Mouse (Mus musculus): Measurements from ENCODE around the gene Tmem219. TPM values are rescaled to one million over a fixed set of nuclear protein-coding genes. Genes with fewer than 3 reads are reported as not detected.

Gene Tmem219
- polyA plus RNA-seq, 1 experiment from 2014 or later, result 18.6 TPM

Other genes starting within 250 kb of the Tmem219 start
- 0.97 and 1.6 TPM in 2 replicates for gene Sult1a1, start 246.5 kb downstream of the Tmem219 start, polyA plus RNA-seq (2016; fragmentation: Nextera tagmentation; extraction: Ambion mirVana)
- 138 and 141 TPM in 2 replicates for gene Bola2, start 227.5 kb downstream of the Tmem219 start, polyA plus RNA-seq (2016; fragmentation: Nextera tagmentation; extraction: Ambion mirVana)
- 13.4 and 13.5 TPM in 2 replicates for gene Slx1b, start 227.1 kb downstream of the Tmem219 start, polyA plus RNA-seq (2016; fragmentation: Nextera tagmentation; extraction: Ambion mirVana)
- 37.8 and 39.0 TPM in 2 replicates for gene Coro1a, start 215.1 kb downstream of the Tmem219 start, polyA plus RNA-seq (2016; fragmentation: Nextera tagmentation; extraction: Ambion mirVana)
- 52.2 and 54.5 TPM in 2 replicates for gene Mapk3, start 163.3 kb downstream of the Tmem219 start, polyA plus RNA-seq (2016; fragmentation: Nextera tagmentation; extraction: Ambion mirVana)
- 1.00 and 1.6 TPM in 2 replicates for gene Gdpd3, start 156.6 kb downstream of the Tmem219 start, polyA plus RNA-seq (2016; fragmentation: Nextera tagmentation; extraction: Ambion mirVana)
- 118 and 119 TPM in 2 replicates for gene Ypel3, start 146.0 kb downstream of the Tmem219 start, polyA plus RNA-seq (2016; fragmentation: Nextera tagmentation; extraction: Ambion mirVana)
- 0.61 and 0.85 TPM in 2 replicates for gene Tbx6, start 141.4 kb downstream of the Tmem219 start, polyA plus RNA-seq (2016; fragmentation: Nextera tagmentation; extraction: Ambion mirVana)
- 362 and 385 TPM in 2 replicates for gene Ppp4c, start 130.4 kb downstream of the Tmem219 start, polyA plus RNA-seq (2016; fragmentation: Nextera tagmentation; extraction: Ambion mirVana)
- 1.2 and 2.0 TPM in 2 replicates for gene Fam57b, start 125.2 kb downstream of the Tmem219 start, polyA plus RNA-seq (2016; fragmentation: Nextera tagmentation; extraction: Ambion mirVana)
- not detected in 2 replicates for gene 4930451I11Rik, start 91.3 kb downstream of the Tmem219 start, polyA plus RNA-seq (2016; fragmentation: Nextera tagmentation; extraction: Ambion mirVana)
- 2.1 and 2.8 TPM in 2 replicates for gene Doc2a, start 75.5 kb downstream of the Tmem219 start, polyA plus RNA-seq (2016; fragmentation: Nextera tagmentation; extraction: Ambion mirVana)
- gene Hirip3, start 60.9 kb downstream of the Tmem219 start, polyA plus RNA-seq (2016; fragmentation: Nextera tagmentation; extraction: Ambion mirVana), result 43.7 and 45.6 TPM in 2 replicates
- 96.7 and 99.6 TPM in 2 replicates for gene Ino80e, start 60.5 kb downstream of the Tmem219 start, polyA plus RNA-seq (2016; fragmentation: Nextera tagmentation; extraction: Ambion mirVana)
- 57.7 and 61.3 TPM in 2 replicates for gene Taok2, start 38.2 kb downstream of the Tmem219 start, polyA plus RNA-seq (2016; fragmentation: Nextera tagmentation; extraction: Ambion mirVana)
- gene Kctd13, start 6.0 kb upstream of the Tmem219 start, polyA plus RNA-seq (2016; fragmentation: Nextera tagmentation; extraction: Ambion mirVana), result 20.6 and 25.0 TPM in 2 replicates
- 0.55 and 0.77 TPM in 2 replicates for gene Asphd1, start 26.7 kb upstream of the Tmem219 start, polyA plus RNA-seq (2016; fragmentation: Nextera tagmentation; extraction: Ambion mirVana)
- 0.97 and 1.8 TPM in 2 replicates for gene Sez6l2, start 27.6 kb upstream of the Tmem219 start, polyA plus RNA-seq (2016; fragmentation: Nextera tagmentation; extraction: Ambion mirVana)
- gene Cdipt, start 53.0 kb upstream of the Tmem219 start, polyA plus RNA-seq (2016; fragmentation: Nextera tagmentation; extraction: Ambion mirVana), result 88.0 and 94.0 TPM in 2 replicates
- gene Cdiptos, start 53.2 kb upstream of the Tmem219 start, polyA plus RNA-seq (2016; fragmentation: Nextera tagmentation; extraction: Ambion mirVana), result 0.53 and 1.6 TPM in 2 replicates
- 5.6 and 7.1 TPM in 2 replicates for gene Mvp, start 91.7 kb upstream of the Tmem219 start, polyA plus RNA-seq (2016; fragmentation: Nextera tagmentation; extraction: Ambion mirVana)
- 0.37 TPM in 1 of 2 replicates, not detected in the other for gene Pagr1b, start 93.6 kb upstream of the Tmem219 start, polyA plus RNA-seq (2016; fragmentation: Nextera tagmentation; extraction: Ambion mirVana)
- 51.4 and 76.7 TPM in 2 replicates for gene Pagr1a, start 94.4 kb upstream of the Tmem219 start, polyA plus RNA-seq (2016; fragmentation: Nextera tagmentation; extraction: Ambion mirVana)
- 59.3 and 77.8 TPM in 2 replicates for gene Gm42742, start 98.2 kb upstream of the Tmem219 start, polyA plus RNA-seq (2016; fragmentation: Nextera tagmentation; extraction: Ambion mirVana)
- gene Prrt2, start 98.3 kb upstream of the Tmem219 start, polyA plus RNA-seq (2016; fragmentation: Nextera tagmentation; extraction: Ambion mirVana), result 8.9 and 9.6 TPM in 2 replicates
- gene Maz, start 104.1 kb upstream of the Tmem219 start, polyA plus RNA-seq (2016; fragmentation: Nextera tagmentation; extraction: Ambion mirVana), result 118 and 122 TPM in 2 replicates
- gene Kif22, start 119.6 kb upstream of the Tmem219 start, polyA plus RNA-seq (2016; fragmentation: Nextera tagmentation; extraction: Ambion mirVana), result 136 and 141 TPM in 2 replicates
- gene Zg16, start 164.4 kb upstream of the Tmem219 start, polyA plus RNA-seq (2016; fragmentation: Nextera tagmentation; extraction: Ambion mirVana), result not detected in 2 replicates
- 1.3 and 1.5 TPM in 2 replicates for gene AI467606, start 168.4 kb upstream of the Tmem219 start, polyA plus RNA-seq (2016; fragmentation: Nextera tagmentation; extraction: Ambion mirVana)
- 2.1 and 2.4 TPM in 2 replicates for gene Qprt, start 199.3 kb upstream of the Tmem219 start, polyA plus RNA-seq (2016; fragmentation: Nextera tagmentation; extraction: Ambion mirVana)
- gene Spn, start 214.9 kb upstream of the Tmem219 start, polyA plus RNA-seq (2016; fragmentation: Nextera tagmentation; extraction: Ambion mirVana), result 0.13 TPM in 1 of 2 replicates, not detected in the other